Mouse (Mus musculus): ENCODE measurements around the gene Gm20388. TPM values are rescaled to one million over a fixed set of nuclear protein-coding genes. Genes with fewer than 3 reads are reported as not detected.

The Gm20388 gene
- polyA plus RNA-seq, 1 experiment, result 59.3 TPM

- peak; percentile 96 for DNase-seq (ENCODE audit: low read depth)
- TF ChIP-seq POLR2A (IDR thresholded peaks at IDR 0.05; ENCODE audit: borderline replicate concordance, extremely low read depth, insufficient read depth, insufficient read length, poor library complexity, severe bottlenecking) (no peak), CTCF (IDR thresholded peaks at IDR 0.05; ENCODE audit: borderline replicate concordance, extremely low read depth, insufficient read depth, insufficient read length) (no peak)
Observed at GRCm38 (mm10) chr8:124070363-124071324, 4160.0 kb downstream of the Gm20388 start.

DNA sequence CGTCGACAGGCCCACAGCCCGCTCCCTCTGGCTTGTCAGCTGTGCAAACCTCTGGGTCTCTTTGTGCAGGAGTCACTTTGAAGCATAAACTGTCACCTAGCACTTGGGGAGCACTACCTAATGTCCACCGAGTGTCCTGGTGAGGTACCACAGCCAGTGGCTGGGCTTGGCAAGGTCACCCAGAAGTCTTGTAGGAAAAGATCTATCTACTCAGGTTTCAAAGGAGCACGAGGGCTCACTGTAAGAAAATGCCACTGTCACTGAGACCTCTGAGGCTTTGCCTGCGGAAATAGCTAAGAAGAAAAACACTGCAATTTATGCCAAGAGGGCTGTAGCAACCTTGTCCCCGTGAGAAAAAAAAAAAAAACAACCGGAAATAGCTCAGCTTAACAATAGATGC is 4165.3 kb downstream of the Gm20388 start:
- no peak for DNase-seq (ENCODE audit: low read depth)
- TF ChIP-seq POLR2A (IDR thresholded peaks at IDR 0.05; ENCODE audit: borderline replicate concordance, extremely low read depth, insufficient read depth, insufficient read length, poor library complexity, severe bottlenecking), result no peak
- no peak for TF ChIP-seq CTCF (IDR thresholded peaks at IDR 0.05; ENCODE audit: borderline replicate concordance, extremely low read depth, insufficient read depth, insufficient read length)

DNA sequence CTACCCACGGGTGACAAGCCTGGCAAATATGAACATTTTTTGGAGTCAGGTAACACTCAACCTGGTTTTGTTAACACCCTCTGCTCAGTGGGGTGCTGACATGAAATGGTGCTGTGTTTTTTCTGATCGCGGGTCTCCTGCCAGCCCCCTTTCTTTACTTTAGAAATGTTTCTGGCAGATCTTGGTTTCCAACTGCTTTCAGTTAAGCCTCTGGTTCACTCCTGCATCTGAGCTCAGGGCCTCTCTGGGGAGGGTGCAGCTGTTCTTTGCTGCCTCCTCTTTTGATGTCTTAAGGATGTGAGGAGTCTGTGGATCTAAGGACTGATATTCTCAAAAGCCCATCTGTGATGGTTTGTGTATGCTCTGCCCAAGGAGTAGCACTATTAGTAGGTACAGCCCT is 4165.8 kb downstream of the Gm20388 start:
- TF ChIP-seq CTCF (IDR thresholded peaks at IDR 0.05; ENCODE audit: borderline replicate concordance, extremely low read depth, insufficient read depth, insufficient read length) (no peak), POLR2A (IDR thresholded peaks at IDR 0.05; ENCODE audit: borderline replicate concordance, extremely low read depth, insufficient read depth, insufficient read length, poor library complexity, severe bottlenecking) (no peak)
- DNase-seq (ENCODE audit: low read depth), result peak; percentile 59

GRCm38 (mm10) chr8:124077377-124077776 is 4166.7 kb downstream of the Gm20388 start:
- TF ChIP-seq CTCF (IDR thresholded peaks at IDR 0.05; ENCODE audit: borderline replicate concordance, extremely low read depth, insufficient read depth, insufficient read length) (no peak), POLR2A (IDR thresholded peaks at IDR 0.05; ENCODE audit: borderline replicate concordance, extremely low read depth, insufficient read depth, insufficient read length, poor library complexity, severe bottlenecking) (no peak)
- no peak for DNase-seq (ENCODE audit: low read depth)

- DNase-seq (ENCODE audit: low read depth), result peak; percentile 31
- TF ChIP-seq POLR2A (IDR thresholded peaks at IDR 0.05; ENCODE audit: borderline replicate concordance, extremely low read depth, insufficient read depth, insufficient read length, poor library complexity, severe bottlenecking) (no peak), CTCF (IDR thresholded peaks at IDR 0.05; ENCODE audit: borderline replicate concordance, extremely low read depth, insufficient read depth, insufficient read length) (peak; percentile 17; the same call in 1 of the 2 replicates)
Observed at GRCm38 (mm10) chr8:124077998-124078397, 4167.4 kb downstream of the Gm20388 start.

DNA sequence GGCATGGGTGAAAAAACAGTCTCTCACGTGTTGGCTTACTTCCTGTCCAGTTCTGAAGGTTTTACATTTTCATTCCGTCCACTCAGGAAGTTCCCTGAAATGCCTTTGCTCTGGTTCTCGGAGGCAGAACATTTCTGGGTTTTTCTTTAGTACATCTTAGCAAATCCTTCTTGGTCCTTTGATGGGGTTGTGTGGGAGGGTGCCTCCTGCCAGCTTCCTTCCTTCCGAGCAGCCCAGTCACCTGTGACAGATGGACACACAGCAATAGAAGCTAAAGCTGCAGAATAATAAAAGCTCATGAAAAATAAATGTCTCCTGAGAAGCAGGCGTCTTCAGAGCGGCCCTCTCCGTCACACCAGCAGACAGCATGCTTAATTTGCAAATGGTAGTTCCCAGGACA is 4168.3 kb downstream of the Gm20388 start:
- TF ChIP-seq CTCF (IDR thresholded peaks at IDR 0.05; ENCODE audit: borderline replicate concordance, extremely low read depth, insufficient read depth, insufficient read length) (no peak), POLR2A (IDR thresholded peaks at IDR 0.05; ENCODE audit: borderline replicate concordance, extremely low read depth, insufficient read depth, insufficient read length, poor library complexity, severe bottlenecking) (no peak)
- no peak for DNase-seq (ENCODE audit: low read depth)

GRCm38 (mm10) chr8:124080467-124081326 is 4170.1 kb downstream of the Gm20388 start:
- DNase-seq (ENCODE audit: low read depth), result peak; percentile 31

GRCm38 (mm10) chr8:124082616-124083015 is 4172.0 kb downstream of the Gm20388 start:
- TF ChIP-seq CTCF (IDR thresholded peaks at IDR 0.05; ENCODE audit: borderline replicate concordance, extremely low read depth, insufficient read depth, insufficient read length), result no peak
- no peak for TF ChIP-seq POLR2A (IDR thresholded peaks at IDR 0.05; ENCODE audit: borderline replicate concordance, extremely low read depth, insufficient read depth, insufficient read length, poor library complexity, severe bottlenecking)
- no peak for DNase-seq (ENCODE audit: low read depth)

More at GRCm38 (mm10) chr8:124080467-124081326, 4170.1 kb downstream of the Gm20388 start:
- TF ChIP-seq POLR2A (IDR thresholded peaks at IDR 0.05; ENCODE audit: borderline replicate concordance, extremely low read depth, insufficient read depth, insufficient read length, poor library complexity, severe bottlenecking) (no peak), CTCF (IDR thresholded peaks at IDR 0.05; ENCODE audit: borderline replicate concordance, extremely low read depth, insufficient read depth, insufficient read length) (no peak)

GRCm38 (mm10) chr8:124083611-124084010 is 4173.0 kb downstream of the Gm20388 start:
- DNase-seq (ENCODE audit: low read depth), result no peak
- TF ChIP-seq CTCF (IDR thresholded peaks at IDR 0.05; ENCODE audit: borderline replicate concordance, extremely low read depth, insufficient read depth, insufficient read length), result peak; percentile 15; the same call in 1 of the 2 replicates
- no peak for TF ChIP-seq POLR2A (IDR thresholded peaks at IDR 0.05; ENCODE audit: borderline replicate concordance, extremely low read depth, insufficient read depth, insufficient read length, poor library complexity, severe bottlenecking)

DNA sequence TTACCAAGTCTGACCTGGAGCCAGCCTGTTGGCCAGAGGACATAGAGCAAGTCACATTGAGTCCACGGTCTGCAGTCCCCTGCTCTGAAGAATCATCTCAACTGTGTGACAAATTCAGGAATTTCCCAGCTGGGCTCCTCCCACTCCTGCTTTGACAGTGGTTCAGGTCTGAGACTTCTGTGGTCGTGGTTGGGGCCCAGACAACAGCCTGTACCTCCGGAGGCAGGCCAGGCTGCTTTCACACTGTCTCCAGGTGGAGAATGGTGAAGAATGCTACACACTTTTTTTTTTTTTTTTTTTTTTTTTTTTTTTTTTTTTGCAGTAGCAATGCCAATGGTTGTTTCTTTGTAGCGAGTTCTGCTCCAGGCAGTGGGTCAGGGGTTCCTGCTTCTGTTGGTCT is 4175.0 kb downstream of the Gm20388 start:
- no peak for DNase-seq (ENCODE audit: low read depth)
- TF ChIP-seq POLR2A (IDR thresholded peaks at IDR 0.05; ENCODE audit: borderline replicate concordance, extremely low read depth, insufficient read depth, insufficient read length, poor library complexity, severe bottlenecking), result no peak
- TF ChIP-seq CTCF (IDR thresholded peaks at IDR 0.05; ENCODE audit: borderline replicate concordance, extremely low read depth, insufficient read depth, insufficient read length), result no peak

- TF ChIP-seq CTCF (IDR thresholded peaks at IDR 0.05; ENCODE audit: borderline replicate concordance, extremely low read depth, insufficient read depth, insufficient read length), result no peak
- TF ChIP-seq POLR2A (IDR thresholded peaks at IDR 0.05; ENCODE audit: borderline replicate concordance, extremely low read depth, insufficient read depth, insufficient read length, poor library complexity, severe bottlenecking), result no peak
- no peak for DNase-seq (ENCODE audit: low read depth)
Observed at GRCm38 (mm10) chr8:124088092-124088613, 4177.5 kb downstream of the Gm20388 start.

Data from brain, embryonic 14.5 days (tissue).